Mouse (Mus musculus): ENCODE results near the gene Slc40a1. TPM values are rescaled to one million over a fixed set of nuclear protein-coding genes. Genes with fewer than 3 reads are reported as not detected.

The Slc40a1 gene
- total RNA-seq (2021) (10 to 100 TPM in 1 of 2 experiments, 1 to 10 TPM in 1; 5.2 to 12.6 TPM), polyA plus RNA-seq (2012; rRNA removed) (1.5 and 1.7 TPM in 2 replicates)
- long read RNA-seq, transcript Slc40a1-201 (8 exons, 3,370 nt), result major isoform, 13 of 13 reads
- long read RNA-seq, partial matches to known transcripts, result 0 of 13 reads
- long read RNA-seq, other reads (novel, unspliced or antisense), result 0 of 13 reads

DNA sequence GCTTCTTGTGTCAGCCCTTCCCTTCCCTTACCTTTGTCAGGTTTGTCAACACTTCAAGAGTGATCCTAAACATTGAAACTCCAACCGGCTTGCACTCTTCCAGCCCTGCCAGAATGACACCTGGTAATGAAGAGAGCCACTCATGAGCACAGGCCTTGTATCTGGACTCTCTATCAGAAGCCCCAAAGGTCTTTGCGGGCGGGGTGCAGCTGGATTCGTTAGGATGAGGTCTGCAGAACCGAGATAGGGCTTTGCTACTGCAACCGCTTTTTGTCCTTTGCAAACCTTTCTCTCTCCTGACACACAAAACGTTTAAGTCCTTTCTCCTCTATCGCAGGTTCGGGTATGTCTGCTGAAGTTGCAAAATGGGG lies at the start of gene Slc40a1:
Slc40a1 (minus strand) TSS at position 131 of the 371 bp plus-strand sequence.
- DNase-seq, result no peak

DNA sequence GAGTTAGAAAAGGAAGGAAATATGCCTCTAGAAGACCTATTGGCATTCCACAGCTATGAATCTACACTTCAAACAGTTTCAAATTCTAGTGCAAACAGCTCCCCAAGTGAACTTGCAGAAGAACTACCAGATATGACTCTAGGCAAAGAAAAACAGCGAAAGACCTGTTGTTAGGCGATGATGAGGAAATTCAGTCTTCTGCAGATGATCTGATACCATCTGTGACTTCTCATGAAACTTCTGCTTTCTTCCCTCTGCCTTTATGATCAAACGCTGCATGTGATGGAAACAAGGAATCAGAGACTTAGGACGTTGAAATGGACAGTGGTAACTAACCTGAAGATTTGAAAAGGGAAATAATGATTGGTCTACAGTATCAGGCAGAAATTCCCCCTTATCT lies 45.0 kb upstream of the Slc40a1 start:
- no peak for DNase-seq

DNA sequence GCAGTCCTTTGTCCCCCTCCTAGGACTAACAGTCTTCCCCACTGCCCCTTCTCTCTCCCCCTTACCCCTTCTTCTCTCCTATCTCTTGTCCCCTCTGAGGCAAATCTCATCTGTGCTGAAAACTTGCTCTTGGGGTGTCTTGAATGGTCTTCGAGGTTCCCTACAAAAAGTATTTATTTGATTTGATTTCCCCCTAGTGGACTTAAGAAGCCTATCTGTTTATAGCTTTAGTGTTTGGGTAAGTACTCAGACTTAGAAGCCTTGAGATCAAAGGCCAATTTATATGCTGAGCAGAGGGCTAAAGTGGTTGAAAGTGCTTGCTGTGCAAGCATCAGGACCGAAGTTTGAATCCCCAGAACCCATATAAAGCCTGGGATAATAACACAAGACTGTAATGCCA lies 22.7 kb upstream of the Slc40a1 start:
- DNase-seq, result no peak

DNA sequence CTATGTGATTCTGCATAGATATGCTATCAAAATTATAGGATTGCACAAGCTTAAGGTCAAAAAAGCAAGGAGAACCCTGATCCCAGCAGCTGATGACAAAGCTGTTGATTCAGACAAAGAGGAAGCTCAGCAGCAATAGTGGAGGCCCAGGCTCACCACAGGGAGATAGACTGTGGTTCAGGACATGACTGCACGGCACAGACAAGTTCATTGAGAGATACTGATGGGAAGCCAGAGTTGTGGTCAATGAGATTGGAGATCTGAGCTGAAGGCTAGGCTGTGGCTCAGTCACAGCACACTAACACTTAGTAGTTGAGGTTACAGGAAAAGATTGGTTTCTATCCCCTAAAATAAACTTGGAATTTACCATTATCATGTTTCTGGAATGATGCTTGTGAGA lies 21.5 kb upstream of the Slc40a1 start:
- DNase-seq, result no peak

DNA sequence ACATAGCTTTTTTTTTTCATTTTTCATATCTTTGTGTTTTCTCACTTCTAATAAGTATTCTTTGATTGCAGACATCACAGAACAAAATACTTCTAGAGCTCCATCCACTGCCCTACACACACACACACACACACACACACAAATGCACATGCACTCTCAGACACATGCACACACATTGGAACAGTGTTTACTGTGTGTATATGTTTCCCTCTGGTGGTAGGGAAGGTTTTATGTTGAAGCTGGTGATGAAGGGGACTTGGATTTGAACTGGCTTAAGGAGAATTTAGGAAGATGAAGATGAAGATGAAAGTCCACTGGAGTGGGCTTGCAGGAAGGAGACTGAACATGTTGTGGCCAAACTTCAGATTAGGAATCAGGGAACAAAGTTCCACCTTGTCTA lies 4.8 kb upstream of the Slc40a1 start:
- DNase-seq, result no peak

DNA sequence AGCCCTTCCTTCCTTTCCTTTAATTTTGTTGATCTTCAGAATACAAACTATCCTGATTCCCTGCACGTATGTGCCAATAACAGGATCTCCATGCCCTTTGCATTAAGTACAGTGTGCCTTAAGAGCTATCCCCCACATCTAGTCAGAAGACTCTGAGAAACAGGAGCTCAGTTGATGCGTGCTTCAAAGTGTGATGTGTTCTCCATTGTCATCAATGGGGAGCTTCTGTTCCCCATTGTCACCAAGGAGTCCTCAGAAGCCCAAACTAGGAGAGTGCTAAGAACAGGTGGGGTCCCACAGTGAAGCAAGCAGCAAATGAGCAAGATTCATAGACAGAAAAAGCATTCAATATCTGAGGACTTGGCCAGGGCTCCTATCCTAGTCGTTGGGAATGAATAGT lies 588 bp upstream of the Slc40a1 start:
- DNase-seq, result no peak

DNA sequence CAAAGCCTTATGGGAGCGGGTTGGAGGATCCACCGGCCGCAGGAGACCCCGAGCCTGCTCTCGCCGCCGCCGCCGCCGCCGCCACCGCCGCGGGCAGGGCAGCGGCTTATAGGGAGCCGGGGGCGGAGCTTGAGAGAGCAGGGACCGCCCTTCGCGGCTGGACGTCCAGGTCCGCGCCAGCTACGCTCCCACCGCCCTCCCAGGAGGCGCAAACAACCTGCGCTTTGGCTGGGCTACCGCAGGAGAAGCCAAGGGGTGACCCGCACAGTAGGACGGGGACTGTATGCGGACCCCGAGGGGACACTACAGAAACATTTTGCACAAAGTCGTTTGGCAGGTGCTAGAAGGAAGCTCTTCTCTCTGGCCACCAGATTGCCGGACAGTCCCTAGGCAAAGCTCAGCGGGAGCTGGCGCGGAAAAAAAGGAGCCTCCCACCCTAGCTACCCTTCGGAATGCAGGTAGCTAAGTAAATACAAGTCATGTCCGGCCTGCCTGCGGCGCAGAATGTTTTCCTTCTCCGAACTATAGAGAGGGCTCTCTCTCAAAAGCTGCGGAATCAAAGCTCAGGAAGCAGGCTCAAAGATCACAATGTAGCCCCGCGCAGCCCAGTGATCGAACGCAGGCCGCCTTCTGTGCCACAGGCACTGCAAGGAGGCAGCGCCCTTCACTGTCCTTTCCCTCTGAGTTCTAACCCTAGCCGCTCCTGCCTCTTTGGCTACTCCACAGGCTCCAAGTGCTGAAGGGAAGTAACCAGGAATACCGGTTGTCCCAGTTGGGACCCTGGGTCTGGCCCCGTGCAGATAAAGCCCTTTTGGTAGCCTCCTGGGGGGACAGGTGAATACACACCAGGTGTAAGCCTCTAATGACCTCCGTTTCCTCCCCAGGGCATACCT lies 577 bp downstream of the Slc40a1 start:
- peak; percentile 90 for DNase-seq

DNA sequence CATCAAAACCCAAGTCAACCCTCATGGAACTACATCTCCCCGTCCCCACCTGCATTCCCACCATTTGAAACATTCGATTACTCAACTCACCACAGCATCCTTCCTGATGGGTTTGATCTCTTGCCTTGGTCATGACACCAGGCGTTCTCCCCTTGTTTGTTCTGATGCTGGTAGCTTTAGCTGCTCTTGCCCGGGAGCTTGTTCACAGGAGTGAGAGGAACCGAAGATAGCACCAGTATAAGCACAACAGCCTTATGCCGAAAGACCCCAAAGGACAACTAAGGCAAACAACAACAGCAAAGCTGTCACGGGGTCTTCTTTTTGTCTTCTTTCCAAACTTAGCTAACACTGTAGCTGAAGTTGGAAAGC lies 1.2 kb downstream of the Slc40a1 start:
- no peak for DNase-seq

DNA sequence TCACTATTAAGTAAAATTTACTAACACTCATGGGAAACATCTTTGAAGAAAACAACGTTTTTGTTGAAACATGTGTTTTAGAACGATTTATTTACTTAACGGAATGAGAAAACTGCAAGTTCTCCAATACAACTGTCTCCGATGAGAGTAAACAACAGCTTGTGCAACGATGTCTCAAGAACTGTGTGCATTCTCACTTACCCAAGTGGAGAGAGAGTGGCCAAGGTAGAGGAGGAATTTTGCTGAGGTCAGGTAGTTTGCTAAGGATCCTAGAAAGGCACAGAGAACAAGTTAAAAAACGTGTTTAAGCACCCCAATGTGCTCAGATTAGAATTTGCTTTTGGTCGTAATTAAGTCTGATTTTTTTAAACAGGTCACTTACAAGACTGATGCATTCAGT lies 1.8 kb downstream of the Slc40a1 start:
- DNase-seq, result no peak

DNA sequence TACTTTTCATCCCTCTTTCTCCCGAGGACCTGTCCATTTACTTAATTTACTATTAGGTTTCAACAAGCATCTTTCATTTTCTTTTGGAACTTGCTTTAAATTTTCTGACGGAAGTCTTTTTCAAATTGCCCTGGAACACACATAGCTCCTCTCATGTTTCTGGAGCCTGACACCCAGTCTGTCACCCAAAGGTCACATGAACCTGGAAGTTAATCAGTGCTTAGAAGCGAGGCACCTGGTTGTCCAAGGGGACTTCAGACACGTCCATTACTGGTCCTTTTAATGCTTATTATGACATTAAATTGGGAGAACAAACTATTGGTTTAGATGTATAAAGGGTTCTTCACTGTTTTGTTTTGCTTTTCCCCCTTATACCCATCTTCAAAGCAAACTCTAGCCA lies 3.0 kb downstream of the Slc40a1 start:
- DNase-seq, result no peak

DNA sequence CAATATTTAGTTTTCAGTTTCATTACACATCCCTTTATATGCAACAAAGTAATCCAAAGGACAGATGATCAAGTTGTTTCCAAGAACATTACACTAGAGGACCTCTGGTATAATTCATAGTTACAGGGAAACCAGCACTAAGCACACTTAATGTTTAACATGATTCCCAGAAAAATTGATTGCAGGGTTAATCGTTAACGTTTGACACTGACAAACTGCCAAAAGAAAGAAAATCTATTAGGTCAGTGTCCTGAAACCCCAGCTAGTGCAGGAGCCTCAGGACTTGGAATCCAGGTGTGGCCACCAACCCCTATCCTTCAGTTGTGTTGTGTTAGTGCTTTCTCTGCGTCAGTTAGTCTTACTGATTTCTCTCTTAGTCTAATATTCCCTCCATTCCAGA lies 5.6 kb downstream of the Slc40a1 start:
- no peak for DNase-seq

DNA sequence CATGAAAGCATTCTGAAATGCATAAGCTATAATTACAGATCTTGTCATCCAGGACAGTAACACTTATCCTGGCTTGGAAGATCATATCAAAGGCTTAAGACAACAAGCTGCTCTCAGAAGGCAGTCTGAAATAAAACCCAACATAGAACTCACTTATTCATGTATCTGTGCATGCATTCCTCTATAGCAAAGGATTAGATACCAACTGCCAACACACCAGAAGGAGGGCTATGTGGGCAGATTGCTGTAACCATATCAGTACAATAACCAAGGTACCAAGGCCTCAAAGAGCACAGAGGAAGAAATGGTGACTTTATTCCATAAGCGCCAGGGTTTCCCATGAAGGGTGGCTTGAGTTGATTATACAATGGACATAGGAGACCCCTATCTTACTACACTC lies 6.6 kb downstream of the Slc40a1 start:
- DNase-seq, result no peak

DNA sequence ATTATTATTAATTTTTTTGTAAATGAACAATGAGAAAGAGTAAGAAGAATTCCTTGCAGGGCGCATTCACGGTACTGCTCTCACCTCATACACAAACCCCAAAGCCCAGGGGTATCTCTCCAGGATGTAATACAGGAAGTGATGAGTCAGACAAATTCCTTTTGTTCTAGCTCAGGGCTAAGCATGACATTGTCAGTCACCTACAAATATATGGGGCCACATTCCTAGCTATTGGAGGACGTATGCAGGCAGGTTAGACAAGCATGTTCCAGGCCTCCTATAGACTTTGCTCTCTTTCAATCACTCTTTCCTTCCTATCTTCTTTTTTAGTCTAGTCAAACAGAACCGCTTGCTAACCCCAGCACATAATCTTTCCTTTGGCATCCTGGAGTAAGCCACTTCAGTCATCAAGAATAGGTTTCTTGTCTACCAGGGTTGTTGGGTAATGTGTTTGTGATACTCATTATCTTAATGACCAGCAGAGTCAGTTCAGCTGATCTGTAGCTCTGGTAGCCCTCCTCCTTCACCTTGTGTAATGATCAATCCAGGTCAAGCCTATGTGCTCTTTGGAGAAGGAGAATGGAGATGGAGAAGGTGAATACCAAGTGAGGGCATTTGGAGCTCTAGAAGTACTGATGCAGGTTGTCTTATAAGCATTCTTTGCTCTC lies 9.1 kb downstream of the Slc40a1 start:
- DNase-seq, result no peak

DNA sequence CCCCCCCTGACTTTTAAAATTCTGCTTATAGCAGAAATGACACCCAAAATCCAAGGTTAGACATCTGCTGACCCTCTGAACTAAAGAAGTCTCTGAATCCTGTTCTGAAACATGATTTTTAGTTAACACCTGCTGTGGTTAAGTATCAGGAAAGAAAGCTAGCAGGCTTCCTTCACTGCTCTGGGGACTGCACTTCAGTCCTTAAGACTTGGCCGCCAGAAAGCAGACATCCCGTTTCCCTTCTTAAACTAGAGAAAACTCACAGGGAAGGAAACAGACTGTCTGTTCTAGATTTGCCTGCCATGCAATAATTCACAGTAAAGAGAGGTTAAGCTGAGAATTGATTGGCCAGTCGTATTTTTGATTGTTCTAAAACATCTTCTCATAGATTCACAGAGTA lies 10.1 kb downstream of the Slc40a1 start:
- no peak for DNase-seq

DNA sequence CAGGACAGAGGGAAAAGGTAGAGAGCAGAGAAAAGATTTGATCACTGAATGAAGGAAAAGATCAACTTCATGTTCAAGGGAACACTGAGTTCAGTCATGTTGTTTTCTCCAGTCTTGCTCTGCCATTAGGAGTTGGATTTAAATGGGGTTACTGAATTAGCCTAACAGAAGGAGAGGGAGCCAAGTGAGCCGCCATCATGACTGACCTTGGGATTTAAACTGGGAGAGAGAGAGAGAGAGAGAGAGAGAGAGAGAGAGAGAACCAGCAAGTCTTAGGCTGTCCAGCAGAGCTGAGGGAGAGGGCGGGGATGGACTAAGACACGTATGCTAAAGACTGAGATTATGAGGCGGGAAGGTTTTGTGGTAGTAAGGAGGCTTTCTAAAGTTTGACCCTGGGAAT lies 12.1 kb downstream of the Slc40a1 start:
- DNase-seq, result no peak

DNA sequence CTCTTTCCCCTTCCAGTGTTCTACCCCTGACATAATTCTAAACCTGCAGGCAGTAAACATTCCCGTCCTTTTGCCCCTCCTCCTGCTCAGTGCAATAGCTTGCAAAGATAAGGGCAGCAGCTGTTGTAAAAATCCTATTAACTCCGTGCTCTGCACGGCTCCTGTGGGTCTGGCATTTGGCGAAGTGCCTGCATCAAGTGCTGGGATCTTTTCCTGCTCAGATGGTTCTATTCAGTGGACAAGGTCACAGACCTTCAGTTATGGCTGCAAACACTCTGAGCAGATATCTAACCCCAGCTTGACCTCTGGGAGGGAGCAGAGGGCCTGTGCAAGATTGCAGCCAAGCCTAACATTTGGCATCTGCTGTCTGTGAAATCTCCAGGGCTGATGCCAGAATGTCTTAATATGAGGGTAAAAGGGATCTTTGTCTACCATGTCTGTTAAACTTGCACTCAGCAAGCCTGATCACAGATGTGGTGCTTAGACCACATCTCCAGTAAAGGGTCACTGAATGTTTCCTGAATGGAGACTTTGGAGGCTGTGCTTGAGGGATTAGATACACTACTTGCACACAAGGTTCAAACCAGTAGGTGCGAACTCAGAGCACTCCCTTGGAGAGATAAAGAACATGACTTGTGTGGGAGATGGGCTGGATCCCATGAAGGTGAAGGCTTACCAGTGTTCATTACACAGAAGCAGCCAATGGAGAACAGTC lies 21.1 kb downstream of the Slc40a1 start:
- DNase-seq, result peak; percentile 62

DNA sequence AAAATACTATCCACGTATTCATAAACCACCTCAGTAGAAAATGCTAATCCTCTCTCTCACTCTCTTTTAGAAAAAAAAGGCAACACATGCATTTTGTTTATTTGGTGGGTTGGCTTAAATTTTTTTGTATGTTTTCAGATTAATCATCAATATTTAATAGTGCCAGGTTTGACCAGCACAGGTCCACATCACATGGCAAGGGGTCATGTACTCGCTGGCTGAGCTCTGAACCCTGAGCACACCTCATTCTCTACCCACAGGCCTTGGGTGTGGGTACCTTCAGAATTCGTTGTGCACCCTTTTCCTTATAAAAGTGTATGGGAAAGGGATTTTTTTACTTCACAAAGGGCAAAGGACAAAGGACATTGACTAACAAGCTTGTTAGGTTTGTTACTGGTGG lies 22.2 kb downstream of the Slc40a1 start:
- DNase-seq, result no peak

DNA sequence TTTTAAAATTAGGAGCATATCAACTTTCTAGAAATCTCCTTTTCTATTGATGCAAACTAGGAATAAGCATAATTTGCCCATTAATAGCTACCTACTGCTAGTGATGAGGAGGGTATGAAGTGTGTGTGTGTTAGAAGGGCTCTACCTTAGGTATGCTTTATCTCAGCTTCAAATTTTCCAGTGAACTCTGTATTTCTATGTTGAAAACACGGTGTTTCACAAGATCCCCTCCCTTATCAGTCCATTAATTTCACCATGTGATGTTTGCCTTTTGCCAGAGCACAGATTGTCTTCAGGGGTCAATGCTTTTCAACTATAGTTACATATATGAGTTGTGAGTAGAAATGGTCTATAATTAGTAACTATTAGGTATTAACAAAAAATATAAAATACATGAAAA lies 28.3 kb downstream of the Slc40a1 start:
- no peak for DNase-seq

DNA sequence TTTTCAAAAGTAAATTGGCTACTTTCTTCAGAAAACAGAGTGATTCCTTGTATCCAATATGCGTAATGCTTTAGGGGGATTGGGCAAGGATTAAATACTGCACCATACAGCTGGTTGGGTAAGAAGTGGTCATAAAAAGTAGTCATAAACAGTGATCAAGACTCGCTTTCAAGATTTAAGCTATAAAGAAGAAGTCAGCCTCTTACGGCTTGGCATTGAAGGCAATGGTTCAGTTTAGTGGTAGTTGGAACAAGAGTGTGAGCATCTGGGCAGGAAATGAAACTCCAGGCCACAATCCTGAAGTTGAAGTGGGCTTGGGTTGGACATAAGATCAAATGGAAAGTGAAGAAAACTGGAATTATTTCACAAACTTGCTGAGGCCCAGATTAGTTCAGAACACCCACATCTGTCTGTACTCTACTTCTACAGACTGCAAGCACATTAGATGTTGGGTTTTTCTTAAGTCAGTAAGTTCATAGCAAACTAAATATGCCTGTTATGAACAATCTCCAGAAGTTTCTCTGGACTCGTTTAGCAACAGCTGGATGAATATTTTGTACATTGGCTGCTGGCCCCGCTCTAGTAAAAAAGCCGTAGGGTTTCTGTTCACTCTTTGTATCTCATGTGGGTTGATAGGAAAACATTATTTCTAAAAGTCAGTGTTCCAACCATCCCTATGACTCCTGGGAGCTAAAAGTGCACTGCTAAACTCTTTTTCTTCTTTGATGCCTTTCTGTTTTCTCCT lies 32.0 kb downstream of the Slc40a1 start:
- no peak for DNase-seq

DNA sequence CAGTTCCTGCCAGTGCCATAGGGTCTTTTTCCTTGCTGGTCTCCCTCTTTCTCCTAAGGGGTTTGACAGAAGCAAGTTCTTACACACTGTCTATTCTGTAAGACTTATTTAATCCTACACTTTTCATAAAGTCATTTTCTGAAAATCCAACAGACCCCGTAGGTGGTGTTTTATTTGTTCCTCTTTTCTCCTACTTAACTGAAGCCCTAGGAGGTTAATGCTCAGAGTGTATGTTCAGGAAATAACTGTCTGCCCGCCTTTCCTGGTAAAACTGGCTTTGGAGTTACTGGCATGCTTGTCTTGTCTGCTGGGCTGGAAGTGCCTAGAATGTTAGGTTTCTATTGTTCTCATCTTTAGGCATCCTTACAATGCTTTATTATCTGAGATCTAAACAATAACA lies 34.3 kb downstream of the Slc40a1 start:
- DNase-seq, result no peak

DNA sequence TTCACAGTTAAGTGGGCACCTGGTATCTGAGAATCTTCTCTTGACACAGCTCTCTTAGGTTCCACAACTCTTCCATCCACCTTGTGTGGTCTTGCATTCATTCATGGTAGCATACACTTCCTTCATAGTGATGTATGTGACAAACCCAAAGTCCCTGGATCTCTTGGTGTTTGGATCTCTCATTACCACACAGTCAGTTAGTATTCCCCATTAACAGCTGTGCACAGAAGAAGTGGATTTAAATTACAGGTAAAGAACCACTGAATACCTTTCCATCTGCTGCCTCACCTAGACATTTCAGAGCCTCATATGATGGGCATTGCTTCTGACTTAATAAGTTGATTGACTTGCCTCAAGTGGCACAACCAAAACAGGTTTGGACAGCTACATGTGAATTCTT lies 36.1 kb downstream of the Slc40a1 start, which contains the start of gene Gm5269:
Gm5269 (minus strand) TSS at position 101 of the 400 bp plus-strand sequence.
- no peak for DNase-seq

DNA sequence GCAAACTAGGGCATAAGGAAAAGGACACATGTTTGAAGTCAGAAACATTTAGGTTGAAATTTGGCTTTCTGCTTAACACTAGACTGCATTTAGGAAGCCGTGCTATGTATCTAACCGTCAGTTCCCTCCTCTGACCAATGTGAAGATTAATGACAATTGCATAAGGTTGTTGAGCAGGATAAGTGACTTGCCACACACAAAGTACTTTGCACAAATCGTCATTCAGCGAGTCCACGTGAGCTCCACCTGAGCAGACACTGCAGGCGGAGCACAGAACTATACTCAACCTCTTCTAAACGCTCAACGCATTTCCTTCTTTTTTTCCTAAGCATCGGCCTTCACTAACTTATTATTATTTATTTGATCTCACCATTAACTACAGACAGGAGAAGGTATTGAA lies 39.5 kb downstream of the Slc40a1 start:
- no peak for DNase-seq
